Mouse (Mus musculus) liver, embryonic 14.5 days (tissue): ENCODE measurements around the gene Oxld1.

ENCODE experiments used
- CTCF ChIP-seq: IDR thresholded peaks from 2 replicates; pipeline ENCODE4 v1.5.1; 2016; ENCODE audit warnings: antibody characterized with exemption, low read depth, control low read depth
- EP300 ChIP-seq: IDR thresholded peaks from 2 replicates; pipeline ENCODE4 v1.6.1; 2016; ENCODE audit warnings: antibody characterized with exemption, low read depth

- TF ChIP-seq EP300 (no peak), CTCF (no peak)
Measured at GRCm38 (mm10) chr11:120422651-120423568, 35.0 kb downstream of the Oxld1 start.
